Mouse (Mus musculus) frontal cortex, adult 2 months (tissue): ENCODE results near the gene Nek6. TPM values are rescaled to one million over a fixed set of nuclear protein-coding genes. Genes with fewer than 3 reads are reported as not detected.

Source experiments
- DNase-seq, 2 experiments: peaks; one replicate each; pipeline ENCODE4 v3.0.0; 2022; ENCODE audit warnings: low spot score in 1 of 2; ENCODE audit errors: extremely low spot score in 1 of 2
- polyA plus RNA-seq: library from polyadenylated mRNA; depleted of rRNA; stranded (reverse); fragments of >200 nt; gene quantifications from 2 replicates; pipeline ENCODE4 v1.2.3, GENCODE M21; 2012

Nek6 gene
- polyA plus RNA-seq, 1 experiment: 25.8 TPM

DNA sequence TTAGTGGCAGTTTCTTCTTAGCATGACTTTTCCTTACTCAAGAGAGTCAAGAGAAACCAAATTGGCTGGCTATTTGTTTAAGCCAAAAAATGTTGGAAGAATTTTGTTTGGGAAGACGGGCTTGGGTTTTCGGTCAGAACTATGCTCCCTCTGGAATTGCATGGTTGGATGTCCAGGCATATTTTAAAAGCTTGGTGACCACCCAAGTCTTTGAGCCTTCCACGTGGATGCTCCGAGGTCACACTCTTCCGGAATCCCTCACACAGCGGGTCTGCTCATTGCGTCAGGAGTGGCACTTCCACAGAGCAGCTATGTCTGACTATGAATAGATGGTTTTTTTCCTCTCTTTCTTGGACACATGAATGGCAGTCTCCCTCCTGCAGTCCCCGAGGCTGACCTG is 23.6 kb downstream of the Nek6 start:
- no peak for DNase-seq

- no peak for DNase-seq
These were observed 24.2 kb downstream of the Nek6 start for GRCm38 (mm10) chr2:38535521-38536220.

DNA sequence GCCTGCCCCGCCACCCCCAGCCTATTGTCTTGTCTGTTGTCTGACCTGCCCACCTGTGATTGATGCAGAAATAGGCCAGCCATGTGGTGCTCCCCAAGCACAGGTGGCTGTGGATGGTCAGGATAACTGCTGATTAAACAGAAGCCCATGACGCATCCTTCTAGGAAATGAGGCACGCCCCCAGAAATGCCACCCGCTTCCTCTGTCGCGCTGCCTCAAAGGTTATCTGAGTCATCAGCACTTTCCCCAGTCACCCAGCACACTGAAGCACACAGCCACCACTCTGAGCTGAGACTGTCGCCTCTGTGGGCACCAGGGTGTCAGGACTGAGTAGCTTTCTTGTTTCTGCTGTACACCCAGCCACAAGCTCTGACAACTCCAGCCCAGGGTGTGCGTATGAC is 24.9 kb downstream of the Nek6 start:
- peak; percentile 58 to 82 for DNase-seq

- no peak for DNase-seq
These were observed 28.2 kb downstream of the Nek6 start for GRCm38 (mm10) chr2:38539677-38540076.

DNA sequence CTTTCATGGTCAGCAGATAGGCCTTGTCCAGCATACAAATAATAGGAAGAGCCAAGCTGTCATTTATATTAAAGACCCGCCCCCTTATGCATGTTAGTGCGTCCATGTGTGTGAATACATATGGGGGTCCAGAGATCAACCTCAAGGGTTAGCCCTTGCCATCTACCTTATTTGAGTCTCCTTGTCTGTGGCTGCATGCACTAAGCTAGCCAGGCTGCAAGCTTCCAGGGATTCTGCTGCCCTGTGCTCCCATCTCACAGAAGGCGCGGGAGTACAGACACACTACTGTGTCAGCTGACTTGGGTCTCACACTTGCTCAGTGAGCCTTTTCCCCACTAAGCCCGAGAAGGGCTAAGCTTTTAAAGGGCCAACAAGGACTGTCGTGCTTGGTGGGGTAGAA is 29.2 kb downstream of the Nek6 start:
- no peak for DNase-seq

GRCm38 (mm10) chr2:38541101-38541500 is 29.7 kb downstream of the Nek6 start:
- no peak for DNase-seq

DNA sequence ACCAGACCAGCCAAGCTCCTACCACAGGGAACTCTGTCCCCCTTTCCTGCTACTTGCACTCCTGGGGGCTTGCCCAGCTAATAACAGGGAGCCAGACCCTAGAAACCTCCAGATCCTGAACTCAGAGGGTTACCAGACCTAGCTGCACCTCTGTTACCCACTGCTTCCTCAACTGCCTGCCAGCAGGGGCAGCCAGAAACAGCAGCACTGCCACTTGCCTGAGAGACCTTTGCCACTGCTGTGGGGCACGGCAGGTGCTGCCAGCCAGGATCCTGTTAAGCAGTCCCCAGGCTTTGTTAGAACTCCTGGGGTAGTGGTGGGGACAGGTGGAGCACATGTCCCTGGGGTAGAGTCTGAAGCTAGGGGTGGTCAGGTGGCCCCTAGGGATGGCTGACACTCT is 30.1 kb downstream of the Nek6 start:
- no peak for DNase-seq

GRCm38 (mm10) chr2:38542366-38542765 is 30.9 kb downstream of the Nek6 start:
- no peak for DNase-seq

DNA sequence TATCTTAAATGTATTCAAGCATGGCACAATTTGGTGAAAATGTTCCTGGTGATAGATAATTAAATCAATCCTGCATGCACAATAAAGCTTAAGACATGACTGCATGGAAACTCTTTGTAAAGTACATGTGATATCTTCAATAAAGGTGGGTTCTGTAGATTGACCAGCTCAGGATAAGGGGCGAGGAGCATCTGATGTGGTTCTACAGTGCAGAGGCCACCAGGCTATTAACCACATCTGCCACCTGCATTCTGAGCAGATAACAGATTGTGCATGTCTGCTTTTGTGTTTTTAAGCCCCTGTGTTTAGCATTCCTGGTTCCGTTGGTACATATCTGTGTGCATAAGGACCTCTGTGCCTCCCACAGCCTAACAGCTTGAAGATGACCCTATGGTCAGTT is 31.7 kb downstream of the Nek6 start:
- no peak for DNase-seq

DNA sequence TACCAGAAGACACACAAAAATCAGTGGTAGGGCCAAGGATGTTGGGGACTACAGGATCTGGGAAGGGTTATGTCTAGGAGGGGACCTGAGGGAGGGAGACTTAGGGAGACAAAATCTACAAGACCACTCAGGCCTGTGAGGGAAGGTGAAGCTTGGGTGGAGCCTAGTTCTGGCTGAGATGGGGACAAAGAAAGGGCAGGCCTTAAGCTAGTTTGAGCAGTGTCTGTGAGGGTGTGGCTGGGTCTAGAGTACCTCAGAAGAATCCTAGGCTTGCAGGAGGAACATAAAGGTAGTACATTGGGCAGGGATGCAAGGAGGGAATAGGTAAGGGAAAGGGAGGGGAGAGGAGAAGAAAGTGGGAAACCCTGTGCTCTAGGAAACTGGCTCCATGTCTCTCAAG is 32.9 kb downstream of the Nek6 start:
- no peak for DNase-seq

DNA sequence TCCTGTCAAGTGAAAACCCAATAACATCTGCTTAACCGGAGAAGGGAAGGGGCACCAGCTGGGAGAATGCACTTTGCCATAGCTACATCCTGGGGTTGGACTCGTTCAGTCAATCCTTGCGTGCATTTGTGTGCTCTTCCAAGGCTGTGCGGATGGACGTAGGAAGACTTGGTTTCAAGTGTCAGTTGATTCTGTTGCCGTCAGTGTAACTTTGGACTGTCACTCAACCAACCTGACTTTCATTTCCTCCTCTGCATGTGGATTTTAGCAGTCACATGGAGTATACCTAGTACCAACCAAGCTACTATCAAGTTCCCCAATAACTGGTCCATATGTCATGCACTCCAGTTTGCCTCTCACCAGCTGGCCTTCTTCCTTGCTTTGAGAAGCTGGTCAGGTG is 33.5 kb downstream of the Nek6 start:
- DNase-seq: no peak

- no peak for DNase-seq
These were observed 34.3 kb downstream of the Nek6 start for GRCm38 (mm10) chr2:38545706-38546105.

GRCm38 (mm10) chr2:38546222-38546621 is 34.8 kb downstream of the Nek6 start:
- no peak for DNase-seq

- DNase-seq: no peak
These were observed 35.3 kb downstream of the Nek6 start for GRCm38 (mm10) chr2:38546748-38547147.

GRCm38 (mm10) chr2:38547793-38548517 is 36.5 kb downstream of the Nek6 start:
- DNase-seq: no peak

GRCm38 (mm10) chr2:38552004-38552443 is 40.6 kb downstream of the Nek6 start:
- no peak for DNase-seq

DNA sequence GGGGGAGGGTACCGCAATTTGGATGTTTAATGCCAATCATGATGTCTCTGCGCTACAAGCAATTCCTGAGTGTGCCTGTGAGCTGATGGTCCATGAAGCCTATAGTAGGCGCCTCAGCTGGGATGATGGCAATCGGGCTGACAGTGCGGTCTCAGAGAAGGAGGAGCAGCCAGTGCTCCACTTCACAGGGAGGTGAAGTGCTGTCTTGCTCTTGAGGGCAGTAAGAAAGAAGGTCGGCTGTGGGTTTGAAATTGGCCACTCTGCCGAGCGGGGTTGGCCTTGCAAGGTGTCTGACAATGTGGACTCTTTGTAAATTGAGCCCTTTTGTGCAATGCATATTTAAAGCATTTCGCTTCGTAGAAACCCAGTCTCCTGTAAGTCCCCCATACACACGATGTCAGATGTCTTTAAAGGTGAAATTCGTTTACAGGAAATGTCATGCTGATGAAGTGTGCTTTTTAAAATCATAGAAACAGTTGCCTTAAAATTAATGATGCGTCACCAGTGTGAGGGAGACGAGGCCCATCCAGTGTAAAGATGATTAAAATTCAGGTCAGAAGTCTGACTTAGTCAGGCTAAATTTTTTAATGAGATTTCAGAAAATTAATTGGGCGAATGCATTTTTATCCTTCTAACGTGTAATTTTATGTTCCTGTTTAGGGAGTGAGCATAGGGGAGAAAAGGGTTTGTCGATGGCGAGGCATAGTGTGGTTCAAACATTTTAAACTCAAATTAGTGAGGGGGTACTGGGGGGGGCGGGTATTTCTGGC is 43.0 kb downstream of the Nek6 start:
- no peak for DNase-seq

GRCm38 (mm10) chr2:38555659-38556058 is 44.2 kb downstream of the Nek6 start:
- DNase-seq: no peak

DNA sequence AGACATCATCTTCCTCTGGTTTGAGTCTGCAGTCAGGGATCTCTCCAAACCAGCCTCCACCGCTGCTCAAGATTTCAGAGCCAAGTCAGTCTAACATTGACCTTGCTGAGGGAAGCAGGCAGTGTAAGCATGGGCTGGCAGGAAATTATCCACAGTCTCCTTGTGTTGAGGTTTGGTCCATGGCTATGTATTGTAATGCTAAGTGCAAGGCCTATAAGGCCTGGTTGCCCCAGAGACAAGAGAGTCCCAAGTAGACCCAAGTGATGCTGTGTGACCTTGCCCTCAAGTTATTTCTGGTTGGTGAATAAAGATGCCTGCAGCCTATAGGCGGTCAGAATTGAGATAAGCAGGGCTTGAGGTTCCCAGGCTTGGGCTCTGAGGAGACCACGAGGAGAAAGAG is 45.3 kb downstream of the Nek6 start:
- DNase-seq: no peak

GRCm38 (mm10) chr2:38560296-38561227 is 49.1 kb downstream of the Nek6 start:
- no peak for DNase-seq
